Mouse (Mus musculus): ENCODE measurements around the gene Apba2.
A peak's percentile ranks its signal among the peaks of the same experiment; 100 is the strongest.

Apba2 gene

DNA sequence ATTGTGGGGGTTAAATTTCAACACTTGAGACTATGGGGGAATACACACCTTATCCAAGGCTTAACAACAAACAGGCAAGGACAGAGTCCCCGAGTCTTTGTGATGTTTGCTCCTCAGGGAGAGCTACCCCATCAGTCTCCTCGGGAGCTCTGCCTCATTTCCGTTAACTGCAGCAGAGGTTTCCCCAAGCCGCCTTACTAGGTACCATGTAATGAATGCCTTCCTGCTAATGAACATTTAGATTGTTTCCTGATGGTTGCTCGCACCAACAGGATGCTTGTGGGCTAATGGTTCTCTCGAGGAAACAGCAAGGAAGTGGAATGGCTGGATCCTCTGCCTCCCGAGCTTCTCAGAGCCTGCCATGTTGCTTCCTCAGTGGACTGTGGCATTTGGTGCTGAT lies 155.3 kb downstream of the Apba2 start:
- no peak for DNase-seq (ENCODE audit: low spot score in 2 of 2)

DNA sequence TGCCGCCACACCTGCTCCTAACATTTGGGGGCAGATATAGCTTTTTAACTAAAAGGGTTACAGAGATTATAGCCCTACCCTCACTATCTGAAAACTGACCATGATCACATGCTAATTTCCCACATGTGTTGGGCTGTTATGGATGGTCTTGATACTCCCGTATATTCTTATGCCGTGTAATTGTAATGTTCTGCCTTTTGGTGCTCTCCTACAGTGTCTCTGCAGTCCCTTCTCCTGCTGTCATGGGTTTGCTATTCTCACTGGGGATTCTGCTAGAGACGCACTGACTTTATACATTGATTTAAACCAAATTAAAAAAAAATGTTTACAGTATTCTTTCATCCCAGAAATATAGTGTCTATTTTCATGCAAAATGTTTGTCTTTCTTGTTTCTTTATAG lies 157.4 kb downstream of the Apba2 start:
- no peak for DNase-seq (ENCODE audit: low spot score in 2 of 2)

DNA sequence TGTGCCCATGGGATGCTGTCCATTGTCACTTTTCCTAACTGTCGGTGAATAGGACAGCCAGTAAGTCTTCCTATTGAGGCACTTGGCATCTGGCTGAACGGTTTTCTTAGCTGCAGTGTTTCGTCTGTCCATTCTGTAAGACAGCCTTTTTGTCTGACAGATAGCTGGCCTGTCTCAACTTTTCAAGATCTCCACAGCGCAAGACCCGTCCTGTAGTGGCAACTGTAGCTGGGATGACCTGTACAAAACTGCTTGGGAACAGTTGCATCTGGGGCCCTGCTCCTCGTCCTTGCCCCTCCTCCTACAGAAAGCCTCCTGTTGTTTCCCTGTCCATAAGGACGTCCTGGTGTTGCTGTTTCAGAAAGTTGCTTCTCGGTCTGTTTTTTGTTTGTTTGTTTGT lies 157.8 kb downstream of the Apba2 start:
- no peak for DNase-seq (ENCODE audit: low spot score in 2 of 2)

DNA sequence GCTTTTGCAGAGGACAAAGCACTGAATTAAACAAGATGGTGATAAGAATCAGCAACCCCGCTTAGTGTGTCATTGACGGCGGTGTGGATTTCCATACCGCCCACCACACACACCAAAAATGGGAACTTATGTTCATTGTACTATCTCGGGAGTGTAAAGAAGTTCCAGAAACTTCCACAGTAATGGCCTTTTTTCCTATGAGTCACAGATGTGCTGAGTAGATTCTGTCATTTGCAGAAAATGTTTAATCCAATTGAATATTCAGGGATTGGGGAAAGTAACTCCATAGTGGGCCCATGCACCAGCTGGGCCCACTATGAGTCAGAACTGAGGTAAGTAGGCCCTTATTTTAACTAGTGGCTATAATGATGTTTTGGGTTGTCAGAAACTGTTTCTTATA lies 161.0 kb downstream of the Apba2 start:
- DNase-seq (ENCODE audit: low spot score in 2 of 2) = peak in 1 of 2 experiments; percentile 45

DNA sequence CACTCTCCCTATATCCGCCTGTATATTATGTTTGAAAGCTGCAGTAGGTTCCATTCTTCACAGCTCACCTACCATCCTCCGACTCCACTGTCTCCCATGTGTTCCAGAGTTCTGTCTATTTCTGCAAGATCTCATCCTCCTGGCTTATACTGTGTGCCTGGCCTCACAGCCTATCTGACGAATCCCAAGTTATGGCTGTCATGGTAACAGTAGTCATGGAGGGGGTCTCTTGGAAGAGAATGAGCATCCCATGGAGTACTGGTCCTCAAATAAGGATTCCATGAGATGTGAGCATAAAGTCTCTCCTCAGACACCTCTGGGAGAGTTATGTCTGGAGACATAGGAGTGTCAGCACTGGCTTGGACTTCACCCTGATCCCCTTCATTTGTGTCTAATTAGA lies 162.1 kb downstream of the Apba2 start:
- no peak for DNase-seq (ENCODE audit: low spot score in 2 of 2)

DNA sequence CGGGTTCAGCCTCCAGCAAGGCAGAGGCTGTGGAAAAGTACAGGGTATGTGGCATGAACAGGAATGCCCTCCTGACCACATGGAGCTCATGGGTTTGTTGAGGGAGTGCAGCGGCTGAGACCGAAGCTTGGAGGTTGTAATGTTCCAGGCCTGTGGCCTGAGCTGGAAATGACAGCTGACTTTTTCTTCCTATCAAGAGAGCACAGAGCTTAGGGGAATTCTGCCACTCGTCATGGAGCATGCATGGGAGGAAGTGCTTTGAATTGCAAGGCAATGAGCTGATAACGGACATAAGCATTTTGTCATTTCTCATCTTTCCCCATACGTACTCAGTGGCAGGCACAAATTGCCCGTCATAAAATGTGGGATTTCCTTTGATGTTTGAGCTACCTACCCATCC lies 163.6 kb downstream of the Apba2 start:
- DNase-seq (ENCODE audit: low spot score in 2 of 2) = no peak

DNA sequence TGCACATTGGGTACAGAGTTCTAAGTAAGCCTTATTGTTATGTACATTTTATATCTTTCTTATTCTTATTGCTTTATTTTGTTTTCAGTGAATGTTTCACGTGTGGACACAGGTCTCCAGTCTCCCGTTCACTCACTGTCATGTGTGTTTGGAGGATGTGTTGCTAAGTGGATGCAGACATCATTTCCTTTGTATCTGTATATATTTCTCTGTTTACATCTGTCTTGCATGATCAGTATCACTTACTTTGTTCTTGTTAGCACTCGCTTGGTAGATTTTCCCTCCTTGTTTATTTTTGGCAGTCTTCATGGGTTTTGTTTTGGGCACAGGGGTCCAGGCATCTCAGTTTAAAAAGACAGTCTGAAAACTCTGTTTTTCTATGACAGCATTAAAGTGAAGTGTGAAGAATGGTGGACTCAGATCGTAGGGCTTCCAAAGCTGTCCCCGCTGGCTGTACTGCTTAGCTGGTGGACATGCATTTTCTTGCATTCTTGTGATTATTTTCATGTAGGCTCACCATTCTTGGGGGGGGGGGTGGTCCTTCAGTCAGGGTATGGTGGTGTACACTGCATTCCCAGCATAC lies 164.3 kb downstream of the Apba2 start:
- DNase-seq (ENCODE audit: low spot score in 2 of 2) = no peak

DNA sequence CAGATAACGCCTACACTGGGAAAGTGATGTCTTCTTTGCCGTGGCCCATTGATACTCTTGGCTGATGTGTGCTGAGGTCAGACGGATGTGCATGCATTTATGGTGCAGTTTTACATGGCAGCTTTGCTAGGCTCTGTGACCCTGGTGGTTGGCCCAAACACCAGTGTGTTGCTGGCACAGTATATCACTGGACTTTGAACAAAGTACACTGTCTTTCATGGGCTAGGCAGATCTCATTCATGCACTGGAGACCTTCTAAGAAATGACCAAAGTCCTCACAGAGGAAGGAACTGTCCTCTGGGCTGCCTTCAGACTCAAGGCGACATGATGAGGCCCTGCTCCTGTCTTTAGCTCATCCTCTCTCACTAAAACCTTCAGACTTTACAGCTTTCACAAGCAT lies 166.5 kb downstream of the Apba2 start:
- DNase-seq (ENCODE audit: low spot score in 2 of 2) = no peak

DNA sequence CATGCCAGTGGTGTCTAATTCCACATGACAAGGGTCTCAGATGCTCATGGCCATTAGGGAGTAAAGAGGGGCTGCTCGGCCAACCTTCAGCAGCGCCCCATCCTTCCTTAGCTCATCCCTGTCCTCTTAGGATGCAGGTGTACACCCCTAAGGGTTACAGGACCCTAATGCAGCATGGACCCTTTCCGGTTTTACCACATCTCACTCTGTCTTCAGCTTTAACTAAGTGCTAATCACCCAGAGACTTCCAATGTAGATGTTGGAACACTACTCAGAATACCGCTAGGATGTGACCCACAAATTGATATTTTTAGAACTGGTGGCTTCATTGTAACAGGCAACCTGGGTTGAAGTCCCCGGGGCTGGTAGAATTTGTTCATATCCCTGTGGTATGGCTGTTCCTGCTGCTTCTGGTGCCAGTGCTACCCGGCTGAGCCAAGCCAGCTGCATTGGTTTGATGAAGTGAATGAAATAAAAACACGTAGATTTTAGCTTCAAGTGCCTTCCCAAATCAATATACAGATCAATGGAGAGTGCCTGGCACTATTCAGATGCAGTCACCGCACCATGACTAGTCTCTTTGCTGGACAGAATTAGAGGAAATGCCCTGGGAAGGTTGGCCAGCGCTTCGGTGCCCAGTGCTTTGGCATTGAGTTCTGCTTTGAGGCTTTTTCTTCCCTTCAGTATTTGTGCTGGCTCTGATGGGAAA lies 178.4 kb downstream of the Apba2 start:
- no peak for DNase-seq (ENCODE audit: low spot score in 2 of 2)

DNA sequence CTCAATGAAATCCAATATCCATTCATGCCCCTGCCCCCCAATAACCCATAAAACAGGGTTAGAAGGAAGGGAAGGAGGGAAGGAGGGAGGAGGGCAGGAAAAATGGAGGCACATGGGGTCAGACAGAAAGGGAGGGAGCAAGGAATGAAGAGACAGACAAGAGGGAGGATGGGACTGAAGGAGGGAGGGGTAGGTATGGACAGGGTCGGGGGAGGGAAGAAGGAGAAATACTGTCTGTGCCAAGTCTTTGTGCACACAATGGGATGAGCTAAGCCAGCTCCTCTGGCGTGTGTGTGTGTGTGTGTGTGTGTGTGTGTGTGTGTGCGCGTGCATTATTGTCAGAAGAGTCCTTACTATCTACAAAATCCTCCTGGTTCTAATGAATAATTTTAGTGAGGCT lies 183.4 kb downstream of the Apba2 start:
- DNase-seq (ENCODE audit: low spot score in 2 of 2) = no peak

DNA sequence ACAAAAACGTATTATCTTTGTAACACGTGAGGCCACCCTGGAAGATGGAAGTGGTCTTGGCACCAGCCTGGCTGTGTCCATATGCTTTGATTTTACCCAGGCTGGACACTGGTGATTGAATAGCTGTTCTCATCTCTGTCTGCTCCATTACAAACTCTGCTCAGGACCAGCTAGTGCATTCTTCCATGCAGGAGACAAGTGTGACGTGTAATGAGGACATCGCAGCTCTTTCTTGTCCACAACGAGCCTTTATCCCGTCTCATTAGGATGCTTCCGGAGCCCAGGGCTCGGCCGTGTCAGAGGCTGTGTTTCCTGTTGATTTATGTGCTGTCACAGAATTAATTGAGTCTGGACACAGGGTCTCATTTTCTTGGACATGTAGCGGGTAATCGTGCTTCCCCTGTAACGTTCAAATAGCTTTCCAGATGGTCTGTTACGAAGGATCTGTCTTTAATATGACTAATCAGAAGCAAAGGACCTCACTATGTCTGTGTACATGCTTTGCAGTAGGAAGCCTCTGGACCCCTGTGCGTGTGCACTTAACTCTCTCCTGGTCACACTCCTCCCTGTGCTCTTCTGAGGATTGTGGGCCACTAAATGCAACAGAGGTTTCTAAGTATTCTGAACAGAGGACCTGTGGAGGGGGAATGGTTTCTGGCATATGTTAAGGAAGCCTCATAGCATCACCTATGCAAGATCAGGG lies 186.8 kb downstream of the Apba2 start:
- DNase-seq (ENCODE audit: low spot score in 2 of 2) = no peak

DNA sequence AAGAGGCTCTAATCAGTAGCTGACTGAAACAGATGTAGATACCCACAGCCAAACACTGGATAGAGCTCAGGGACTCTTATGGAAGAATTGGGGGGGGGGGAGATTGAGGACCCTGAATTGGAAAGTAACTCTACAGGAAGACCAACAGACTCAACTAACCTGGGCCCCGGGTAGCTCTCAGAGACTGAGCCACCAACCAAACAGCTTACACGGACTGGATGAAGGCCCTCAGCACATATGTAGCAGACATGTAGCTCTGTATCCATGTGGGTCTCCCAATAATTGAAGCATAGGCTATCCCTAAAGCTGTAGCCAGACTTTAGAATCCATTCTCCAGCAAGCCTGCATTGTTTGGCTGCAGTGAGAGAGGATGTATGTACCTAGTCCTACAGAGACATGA lies 190.3 kb downstream of the Apba2 start:
- DNase-seq (ENCODE audit: low spot score in 2 of 2) = no peak

DNA sequence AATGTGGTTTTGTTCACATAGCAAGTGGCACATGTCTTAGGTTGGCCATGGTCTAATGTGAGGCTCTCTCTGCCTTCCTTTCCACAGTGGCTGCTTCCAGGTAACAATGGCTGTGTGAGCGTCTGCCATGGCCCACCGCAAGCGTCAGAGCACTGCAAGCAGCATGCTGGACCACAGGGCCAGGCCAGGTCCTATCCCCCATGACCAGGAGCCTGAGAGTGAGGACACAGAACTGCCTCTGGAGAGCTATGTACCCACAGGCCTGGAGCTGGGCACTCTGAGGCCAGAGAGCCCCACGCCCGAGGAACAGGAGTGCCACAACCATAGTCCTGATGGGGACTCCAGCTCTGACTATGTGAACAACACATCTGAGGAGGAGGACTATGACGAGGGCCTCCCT lies 193.4 kb downstream of the Apba2 start:
- no peak for DNase-seq (ENCODE audit: low spot score in 2 of 2)

DNA sequence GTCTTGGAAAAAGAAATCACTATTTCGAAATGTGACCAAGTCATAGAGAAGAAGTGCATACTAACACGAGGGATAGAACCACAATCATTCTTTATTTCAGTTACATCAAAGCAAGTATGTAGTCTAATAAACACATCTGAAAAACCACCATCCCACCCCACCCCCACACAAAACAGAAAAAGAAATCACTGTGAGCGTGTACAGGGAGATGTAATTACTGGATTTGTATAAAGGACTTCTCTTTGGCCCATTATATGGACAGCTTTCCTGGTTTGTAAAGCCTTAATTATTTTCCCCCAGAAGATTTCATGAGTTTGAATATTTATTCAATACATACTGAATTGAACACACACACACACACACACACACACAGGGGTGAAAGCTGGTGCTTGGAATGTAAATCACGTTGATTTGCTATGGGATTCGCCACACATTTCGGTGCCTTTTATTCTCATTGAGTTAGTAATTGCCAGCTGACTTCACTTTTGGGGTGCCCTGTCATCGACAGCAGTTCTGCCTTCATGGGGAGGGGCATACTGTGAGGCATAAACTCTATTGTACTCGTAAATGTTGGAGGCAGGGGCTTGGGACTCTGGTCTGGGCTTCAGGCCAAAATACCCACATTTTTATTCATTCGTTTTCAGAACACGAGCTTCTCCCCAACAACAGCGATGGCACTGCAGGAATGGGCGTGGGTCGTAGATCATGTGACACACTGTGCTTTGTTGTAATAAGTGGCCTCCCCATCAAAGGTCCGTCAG lies 195.2 kb downstream of the Apba2 start:
- no peak for DNase-seq (ENCODE audit: low spot score in 2 of 2)

DNA sequence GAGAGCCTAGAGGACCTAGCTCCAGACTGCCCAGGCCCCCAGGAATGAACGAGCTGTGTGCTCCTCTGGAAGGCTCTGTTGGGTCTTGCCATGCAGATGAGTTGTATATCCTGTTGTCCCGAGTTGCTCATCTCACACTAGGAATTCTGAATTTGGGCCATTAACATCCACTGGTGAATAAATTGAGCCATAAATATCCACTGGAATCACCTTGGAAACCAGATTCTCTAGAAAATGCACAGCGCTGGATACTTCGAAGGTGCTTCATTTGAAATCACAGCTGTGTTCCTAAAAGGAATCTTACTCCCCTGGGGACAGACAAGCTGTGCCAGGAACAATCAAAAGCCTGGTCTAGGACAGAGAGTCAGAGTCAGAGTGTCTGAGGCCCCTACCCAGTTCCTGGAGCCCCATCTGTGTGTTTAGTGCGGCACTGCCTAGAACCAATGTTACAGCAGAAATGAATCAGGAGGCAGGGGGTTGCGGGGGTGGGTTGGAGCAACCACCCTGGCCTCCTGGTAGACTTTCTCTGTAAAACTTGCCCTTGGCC lies 196.4 kb downstream of the Apba2 start:
- DNase-seq (ENCODE audit: low spot score in 2 of 2) = no peak

DNA sequence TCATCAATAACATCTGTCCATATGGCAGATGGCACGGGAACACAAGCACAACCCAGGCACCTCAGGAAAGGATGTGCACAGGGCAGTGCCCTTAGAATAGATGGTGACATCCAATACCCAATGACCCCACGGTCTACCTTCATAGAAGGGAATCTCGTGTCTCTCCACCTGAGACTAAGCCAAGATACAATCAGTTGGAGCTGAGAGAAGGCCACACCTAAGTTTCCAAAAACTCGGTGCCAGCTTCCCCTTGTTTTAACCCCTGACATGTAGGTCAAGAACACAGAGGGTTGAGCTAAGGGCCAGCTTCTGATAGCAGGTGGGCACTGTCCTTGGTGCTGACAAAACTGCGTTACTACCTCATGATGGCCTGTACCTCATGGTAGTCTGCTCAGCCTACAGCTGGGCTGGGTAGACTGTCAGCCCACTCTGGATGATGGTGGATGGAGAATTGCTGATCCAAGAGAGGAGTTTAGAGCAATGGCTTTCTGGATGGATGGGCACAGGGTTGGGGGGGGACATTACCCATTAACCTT lies 202.6 kb downstream of the Apba2 start:
- no peak for DNase-seq (ENCODE audit: low spot score in 2 of 2)

DNA sequence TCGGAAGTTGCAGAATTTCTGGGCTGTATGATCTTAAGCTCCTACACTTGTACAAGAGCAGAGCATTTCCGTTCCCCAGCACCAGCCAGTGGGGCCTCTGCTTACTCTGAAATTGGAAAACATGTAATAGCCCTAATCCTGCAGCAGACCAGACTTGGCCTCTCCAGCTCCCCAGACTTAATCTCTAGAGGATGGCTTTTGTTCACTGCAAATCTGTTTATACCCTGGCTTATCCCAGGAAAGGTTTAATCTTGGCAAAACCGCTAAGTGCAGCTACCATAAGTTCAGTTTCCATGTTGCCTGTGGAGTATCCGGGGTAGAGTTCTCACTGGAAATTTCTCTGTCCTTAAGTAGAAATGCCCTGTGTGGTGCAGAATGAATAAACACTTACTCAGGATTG lies 206.7 kb downstream of the Apba2 start:
- no peak for DNase-seq (ENCODE audit: low spot score in 2 of 2)

DNA sequence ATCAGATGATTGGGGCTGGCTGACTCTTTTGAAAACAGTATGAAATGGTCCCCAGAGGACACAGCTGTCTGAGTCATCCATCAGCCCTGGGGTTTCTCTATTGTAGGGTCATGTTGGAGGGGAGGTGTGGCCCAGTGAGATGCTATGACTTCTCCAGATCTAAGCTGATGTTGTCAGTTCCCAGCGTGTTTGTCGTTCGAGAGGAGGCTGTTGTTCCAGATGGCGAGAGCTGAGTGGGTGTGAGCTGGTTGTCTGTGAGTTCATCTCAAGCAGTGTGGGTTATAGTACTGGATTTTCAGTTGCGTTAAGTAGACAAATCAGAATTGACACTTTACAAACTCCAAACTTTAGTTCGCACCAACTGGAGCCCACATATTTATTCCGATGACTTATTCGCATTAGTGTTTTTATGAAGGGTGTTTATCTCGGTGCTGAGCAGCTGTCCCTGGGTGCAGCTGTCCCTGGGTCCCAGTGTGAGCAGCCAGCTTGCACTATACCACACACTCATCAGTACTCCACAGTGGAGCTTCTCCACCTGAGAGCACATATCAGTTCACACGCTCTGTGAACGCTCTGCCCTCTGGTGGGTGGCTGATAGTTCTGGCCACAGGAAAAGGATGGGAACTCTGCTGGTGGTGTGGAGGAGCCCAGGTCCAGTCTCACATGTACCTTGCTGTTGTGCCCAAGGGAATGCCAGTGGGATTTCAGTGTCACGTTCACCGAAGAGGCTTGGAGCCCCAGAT lies 208.2 kb downstream of the Apba2 start:
- DNase-seq (ENCODE audit: low spot score in 2 of 2) = peak; percentile 58 to 71

DNA sequence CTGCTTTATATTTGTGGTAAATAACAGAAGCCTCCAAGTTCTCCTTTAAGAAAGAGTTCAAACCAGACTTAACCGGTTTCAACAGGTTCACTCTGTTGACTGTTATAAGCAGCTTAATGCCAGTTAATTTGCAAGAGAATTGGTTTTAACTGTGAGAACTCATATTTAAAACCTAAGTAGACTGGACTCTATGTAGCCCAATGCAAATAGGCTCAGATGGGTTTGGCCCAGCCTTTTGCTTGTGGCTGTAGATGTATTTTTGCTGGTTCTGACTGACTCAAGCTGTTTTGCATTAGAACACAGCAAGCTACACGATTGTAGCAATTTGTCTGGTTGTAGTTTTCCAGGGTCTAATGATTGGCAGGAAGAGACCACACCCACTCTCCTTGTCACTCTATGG lies 214.8 kb downstream of the Apba2 start:
- no peak for DNase-seq (ENCODE audit: low spot score in 2 of 2)

DNA sequence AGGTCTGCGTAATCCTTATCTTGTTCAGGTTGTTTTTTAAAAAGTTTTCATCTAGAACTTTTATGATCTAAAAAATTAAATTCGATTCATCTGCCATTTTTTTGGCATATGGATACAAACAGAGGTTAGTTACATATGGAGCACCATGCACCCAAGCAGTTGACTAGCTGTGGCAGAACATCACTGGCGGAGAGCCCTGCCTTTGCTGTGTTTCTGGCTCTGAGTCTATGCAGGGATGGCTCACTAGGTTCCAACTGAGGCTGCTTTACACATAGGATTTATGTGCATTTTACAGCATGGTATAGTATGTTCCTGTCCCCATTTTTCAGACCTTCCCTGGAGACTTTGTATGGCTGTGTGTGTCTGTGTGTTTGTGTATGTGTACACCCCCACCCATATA lies 221.8 kb downstream of the Apba2 start:
- no peak for DNase-seq (ENCODE audit: low spot score in 2 of 2)

DNA sequence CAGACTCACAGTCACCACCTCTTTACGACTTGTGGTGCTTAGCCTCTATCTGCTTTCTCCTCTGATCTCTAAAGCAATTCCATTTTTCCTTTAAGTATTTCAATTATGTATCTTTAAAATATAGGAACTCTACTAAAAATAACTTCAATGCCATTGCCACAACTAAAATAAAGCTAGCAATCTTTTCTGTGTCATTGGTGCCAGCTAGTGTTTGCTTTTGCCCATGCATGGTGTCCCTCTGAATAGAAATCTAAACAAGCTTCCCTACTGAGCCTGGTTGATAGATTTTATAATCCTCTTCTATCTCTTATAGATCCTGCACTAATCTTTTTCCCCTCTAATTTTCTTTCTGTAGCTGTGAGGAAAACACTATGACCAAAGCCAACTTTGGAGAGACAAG lies 222.9 kb downstream of the Apba2 start:
- DNase-seq (ENCODE audit: low spot score in 2 of 2) = no peak
